Mouse (Mus musculus) G1E (cell line): ENCODE data around the gene Ranbp10. TPM values are rescaled to one million over a fixed set of nuclear protein-coding genes. Genes with fewer than 3 reads are reported as not detected.

Source experiments
- ATAC-seq: 2 replicates; pipeline ENCODE4 v1.8.0; 2016; ENCODE audit warnings: mild to moderate bottlenecking; ENCODE audit not compliant: insufficient number of reproducible peaks, poor library complexity, low FRiP score, severe bottlenecking; ENCODE audit errors: extremely low read depth
- DNase-seq: peaks from one replicate; pipeline ENCODE4 v3.0.0; 2012; ENCODE audit warnings: low spot score
- H3K27me3 ChIP-seq: 2 replicates; pipeline ENCODE4 v1.6.1; 2012; ENCODE audit warnings: mild to moderate bottlenecking, low read length, inconsistent platforms; ENCODE audit not compliant: insufficient read depth
- H3K36me3 ChIP-seq: replicated peaks from 2 replicates; pipeline ENCODE3; 2012; ENCODE audit warnings: mild to moderate bottlenecking, inconsistent platforms
- H3K4me1 ChIP-seq: 2 replicates; pipeline ENCODE4 v1.6.1; 2012; ENCODE audit warnings: low read depth, low read length, inconsistent platforms, mixed read lengths; ENCODE audit not compliant: insufficient read depth
- H3K4me3 ChIP-seq: 2 replicates; pipeline ENCODE4 v1.5.1; 2012; ENCODE audit warnings: low read depth, mild to moderate bottlenecking, inconsistent platforms, low read length, moderate library complexity, mixed read lengths
- H3K9me3 ChIP-seq: replicated peaks from 2 replicates; pipeline ENCODE4 v1.6.1; 2012; ENCODE audit warnings: inconsistent platforms
- CTCF ChIP-seq: IDR thresholded peaks from 2 replicates; pipeline ENCODE4 v1.5.1; 2012; ENCODE audit warnings: low read depth, low read length, inconsistent platforms, mixed read lengths
- GATA1 ChIP-seq: IDR thresholded peaks from 2 replicates; pipeline ENCODE4 v1.6.1; 2012; ENCODE audit warnings: borderline replicate concordance, low read length, inconsistent platforms, mixed read lengths
- GATA2 ChIP-seq: IDR thresholded peaks from 2 replicates; pipeline ENCODE4 v1.6.1; 2012; ENCODE audit warnings: low read depth, low read length, inconsistent platforms, borderline replicate concordance
- POLR2AphosphoS5 ChIP-seq: IDR thresholded peaks from 2 replicates; pipeline ENCODE4 v1.6.1; 2012; ENCODE audit warnings: low read depth, low read length, inconsistent platforms; ENCODE audit not compliant: insufficient replicate concordance
- TAL1 ChIP-seq: conservative IDR thresholded peaks from 2 replicates; pipeline ENCODE4 v1.6.1; 2012; ENCODE audit warnings: low read depth, low read length, inconsistent platforms, mixed read lengths
- polyA plus RNA-seq: library from polyadenylated mRNA; stranded (reverse); fragments of >175 nt; gene quantifications from 2 replicates; pipeline ENCODE4 v1.2.3, GENCODE M21; 2012
- total RNA-seq, 2 experiments: library from RNA; stranded (forward) in 1 of 2; stranded (reverse) in 1 of 2; fragments of 200-1000 nt in 1 of 2; fragments of >200 nt in 1 of 2; fragmentation: Nextera tagmentation in 1 of 2; gene quantifications; 2 replicates each; pipeline ENCODE4 v1.2.3; 2014 to 2017

Ranbp10 gene
- total and polyA plus RNA-seq, 3 experiments: 14.3 to 114 (median 29.3) TPM

GRCm38 (mm10) chr8:105852146-105852729 is 25.1 kb upstream of the Ranbp10 start:
- DNase-seq (no peak), ATAC-seq (no peak)
- Histone ChIP-seq H3K36me3 (peaks cover 41% of the 10 kb centered on the region), H3K4me3 (peak overlapping the region; percentile 77), H3K27me3 (no peaks in the 10 kb centered on the region), H3K9me3 (no peaks in the 10 kb centered on the region), H3K4me1 (peaks cover 40% of the 10 kb centered on the region)
- TF ChIP-seq GATA1 (no peak), GATA2 (no peak), TAL1 (no peak), POLR2AphosphoS5 (no peak), CTCF (no peak)

DNA sequence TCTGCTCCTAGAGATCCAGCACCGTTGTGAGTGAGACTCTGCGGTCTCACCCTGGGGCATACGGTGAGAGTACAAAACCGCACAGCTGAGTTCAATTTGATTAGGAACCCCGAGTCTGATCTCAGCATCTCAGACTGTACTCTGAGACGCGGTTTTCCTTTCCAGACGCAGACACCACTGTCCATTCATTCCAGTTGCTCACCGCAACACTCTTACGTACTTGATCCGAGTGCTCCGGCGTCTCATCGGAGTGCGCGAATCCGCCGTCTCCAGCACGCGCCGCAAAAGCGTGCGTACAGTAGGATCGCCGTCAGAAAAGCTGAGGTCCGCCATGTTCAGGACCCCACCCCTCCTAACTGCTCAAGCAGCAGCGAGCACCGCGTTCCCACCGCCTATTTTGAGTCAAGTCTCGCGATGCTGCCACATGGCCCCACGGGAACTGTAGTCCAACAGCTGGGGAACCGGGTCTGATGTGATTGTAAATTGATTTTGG is 24.5 kb upstream of the Ranbp10 start:
- TF ChIP-seq GATA1 (no peak), CTCF (no peak), GATA2 (no peak), POLR2AphosphoS5 (no peak), TAL1 (no peak)
- H3K4me1 ChIP-seq: peaks cover 36% of the 10 kb centered on the region

GRCm38 (mm10) chr8:105850611-105851010 is 23.5 kb upstream of the Ranbp10 start:
- no peaks in the 10 kb centered on the region for H3K27me3 ChIP-seq

More for the DNA sequence above, 24.5 kb upstream of the Ranbp10 start:
- DNase-seq: peak; percentile 80
- Histone ChIP-seq H3K36me3 (peaks cover 44% of the 10 kb centered on the region), H3K4me3 (peak overlapping the region; percentile 77), H3K9me3 (no peaks in the 10 kb centered on the region), H3K27me3 (no peaks in the 10 kb centered on the region)
- peak; percentile 68 for ATAC-seq

DNA sequence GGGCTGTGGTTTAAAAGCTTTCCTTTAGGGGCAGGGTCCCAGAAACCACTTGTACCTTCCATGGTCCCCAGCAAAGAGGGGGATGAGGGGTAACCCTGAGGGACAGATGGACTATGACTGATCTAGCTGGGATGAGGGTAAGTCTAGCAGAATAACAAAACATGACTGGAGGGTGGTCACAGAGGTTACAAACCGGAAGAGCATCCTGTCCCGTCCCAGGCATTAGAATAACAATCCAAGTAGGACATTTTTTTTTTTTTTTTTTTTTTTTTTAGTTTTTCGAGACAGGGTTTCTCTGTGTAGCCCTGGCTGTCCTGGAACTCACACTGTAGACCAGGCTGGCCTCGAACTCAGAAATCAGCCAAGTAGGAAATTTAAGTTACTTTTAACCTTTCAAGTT is 22.9 kb upstream of the Ranbp10 start:
- Histone ChIP-seq H3K36me3 (peaks cover 51% of the 10 kb centered on the region), H3K4me1 (peaks cover 21% of the 10 kb centered on the region), H3K27me3 (no peaks in the 10 kb centered on the region), H3K4me3 (no peak overlapping the region), H3K9me3 (no peaks in the 10 kb centered on the region)
- ATAC-seq: no peak
- no peak for DNase-seq
- TF ChIP-seq CTCF (no peak), GATA2 (no peak), GATA1 (no peak), TAL1 (no peak), POLR2AphosphoS5 (no peak)

More at GRCm38 (mm10) chr8:105850611-105851010, 23.5 kb upstream of the Ranbp10 start:
- DNase-seq: no peak
- H3K4me3 ChIP-seq: peak overlapping the region; percentile 57; the same call in 1 of the 2 replicates
- H3K4me1 ChIP-seq: peaks cover 26% of the 10 kb centered on the region
- H3K9me3 ChIP-seq: no peaks in the 10 kb centered on the region
- ATAC-seq: no peak
- TF ChIP-seq CTCF (no peak), POLR2AphosphoS5 (no peak), GATA1 (no peak)
- H3K36me3 ChIP-seq: peaks cover 45% of the 10 kb centered on the region

DNA sequence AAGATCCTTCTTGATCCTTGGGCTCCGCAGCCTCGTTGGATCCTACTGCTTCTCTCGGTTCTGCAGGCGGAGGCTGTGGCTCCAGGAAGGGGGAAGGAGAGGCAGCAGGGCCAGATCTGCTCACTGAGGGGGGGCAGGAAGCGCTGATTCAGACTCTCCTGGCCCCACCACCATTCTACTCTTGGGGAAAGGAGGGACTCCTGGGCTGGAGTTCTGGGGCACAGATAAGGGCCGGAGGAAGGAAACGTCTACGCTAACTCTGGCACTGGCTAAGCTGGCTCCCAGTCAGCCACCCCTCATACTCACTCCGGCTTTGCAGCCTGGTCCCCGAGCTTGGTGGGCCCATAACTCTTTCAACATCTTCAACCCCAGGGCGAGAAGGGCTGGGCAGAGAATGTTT is 19.5 kb upstream of the Ranbp10 start:
- no peaks in the 10 kb centered on the region for H3K9me3 ChIP-seq
- DNase-seq: no peak
- TF ChIP-seq GATA2 (no peak), TAL1 (no peak), CTCF (no peak), POLR2AphosphoS5 (no peak), GATA1 (no peak)
- H3K36me3 ChIP-seq: peaks cover 75% of the 10 kb centered on the region
- H3K4me1 ChIP-seq: peaks cover 12% of the 10 kb centered on the region
- no peak overlapping the region for H3K4me3 ChIP-seq
- ATAC-seq: no peak
- no peaks in the 10 kb centered on the region for H3K27me3 ChIP-seq

- ATAC-seq (no peak), DNase-seq (no peak)
- peaks cover 31% of the 10 kb centered on the region for H3K4me1 ChIP-seq
- H3K4me3 ChIP-seq: no peak overlapping the region
- H3K36me3 ChIP-seq: peaks cover 24% of the 10 kb centered on the region
- no peak for TF ChIP-seq GATA2
- no peak for TF ChIP-seq POLR2AphosphoS5
- no peak for TF ChIP-seq TAL1
- TF ChIP-seq CTCF: no peak
- H3K9me3 ChIP-seq: 0 out of 2 replicates have a peak, but pooled peaks cover 4% of the 10 kb centered on the region
- H3K27me3 ChIP-seq: no peaks in the 10 kb centered on the region
Measured at GRCm38 (mm10) chr8:105839209-105839608, 12.1 kb upstream of the Ranbp10 start.

DNA sequence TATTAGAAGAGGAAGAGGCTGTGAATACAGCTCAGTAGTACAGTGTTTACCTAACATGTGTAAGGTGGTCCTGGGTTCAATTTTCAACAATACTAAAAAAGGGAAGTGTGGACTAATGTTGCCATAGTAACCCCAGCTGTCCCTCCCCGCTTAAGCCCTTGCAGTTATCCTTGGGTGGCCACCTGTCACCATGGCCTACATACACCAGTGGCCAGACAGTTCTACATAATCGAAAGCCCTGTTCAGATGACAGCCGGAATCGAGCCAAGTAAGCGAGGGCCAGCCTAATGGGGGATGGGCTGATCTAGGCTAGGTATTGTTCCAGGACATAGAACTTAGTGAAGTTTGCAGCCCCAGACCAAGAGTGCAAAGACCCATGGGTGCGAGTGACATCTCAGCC is 9.8 kb upstream of the Ranbp10 start:
- Histone ChIP-seq H3K9me3 (0 out of 2 replicates have a peak, but pooled peaks cover 4% of the 10 kb centered on the region), H3K4me3 (no peak overlapping the region), H3K36me3 (peaks cover 11% of the 10 kb centered on the region), H3K4me1 (peaks cover 31% of the 10 kb centered on the region), H3K27me3 (peaks cover 3% of the 10 kb centered on the region; the same call in 1 of the 2 replicates)
- DNase-seq (no peak), ATAC-seq (no peak)
- TF ChIP-seq GATA2 (no peak), GATA1 (no peak), POLR2AphosphoS5 (no peak), TAL1 (no peak), CTCF (no peak)
